Mouse (Mus musculus): ENCODE data around the gene Olfr872.

DNA sequence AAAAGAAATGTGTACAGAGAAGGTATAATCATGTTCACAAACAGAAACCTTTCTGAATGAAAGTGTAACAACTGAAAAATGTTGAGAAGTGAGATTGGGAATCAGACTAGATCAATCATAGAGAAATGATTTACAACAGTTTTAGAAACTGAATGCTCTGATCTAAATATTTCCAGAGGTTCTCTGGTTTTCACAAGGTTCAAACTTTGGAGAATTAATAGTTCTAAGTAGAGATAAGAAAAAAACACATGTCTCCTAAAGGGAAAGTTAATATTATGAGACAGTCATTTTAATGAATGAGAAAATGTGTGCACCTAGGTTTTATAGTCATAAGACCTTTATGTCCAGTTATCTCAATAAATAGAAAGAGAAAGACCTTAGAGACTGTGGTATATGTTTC is 25.0 kb upstream of the Olfr872 start, which contains the start of gene Olfr871:
- no peak for TF ChIP-seq CTCF (IDR thresholded peaks at IDR 0.05; ENCODE audit: borderline replicate concordance, control insufficient read depth, extremely low read depth, insufficient read depth, low read length, poor library complexity)
- TF ChIP-seq POLR2A (IDR thresholded peaks at IDR 0.05; ENCODE audit: control insufficient read depth, extremely low read depth, insufficient read depth, low read length, poor library complexity) = no peak

Measured in thymus, adult 2 months (tissue).